Mouse (Mus musculus): Measurements from ENCODE around the gene Pdcl3.
A peak's percentile ranks its signal among the peaks of the same experiment; 100 is the strongest.

Pdcl3 gene

GRCm38 (mm10) chr1:38985308-38985707 is at the start of gene Pdcl3:
Pdcl3 (plus strand) TSS chr1:38985608.
- no peak for DNase-seq (ENCODE audit: low spot score in 2 of 2)

- peak; percentile 40 to 42 for DNase-seq (ENCODE audit: low spot score in 2 of 2)
These were observed 48.6 kb upstream of the Pdcl3 start for GRCm38 (mm10) chr1:38936780-38937179.

- no peak for DNase-seq (ENCODE audit: low spot score in 2 of 2)
These were observed 46.6 kb upstream of the Pdcl3 start, which contains the start of gene Nms for GRCm38 (mm10) chr1:38938849-38939248. Nms (plus strand) TSS chr1:38939149.

- DNase-seq (ENCODE audit: low spot score in 2 of 2): no peak
These were observed 45.8 kb upstream of the Pdcl3 start for GRCm38 (mm10) chr1:38939608-38940007.

- DNase-seq (ENCODE audit: low spot score in 2 of 2): no peak
These were observed 29.0 kb upstream of the Pdcl3 start for GRCm38 (mm10) chr1:38956457-38956856.

GRCm38 (mm10) chr1:38969116-38969515 is 16.3 kb upstream of the Pdcl3 start:
- DNase-seq (ENCODE audit: low spot score in 2 of 2): no peak

- DNase-seq (ENCODE audit: low spot score in 2 of 2): no peak
These were observed 13.7 kb upstream of the Pdcl3 start for GRCm38 (mm10) chr1:38971712-38972111.

- peak; percentile 53 to 58 for DNase-seq (ENCODE audit: low spot score in 2 of 2)
These were observed 12.3 kb upstream of the Pdcl3 start for GRCm38 (mm10) chr1:38972986-38973592.

GRCm38 (mm10) chr1:38979953-38980352 is 5.5 kb upstream of the Pdcl3 start:
- no peak for DNase-seq (ENCODE audit: low spot score in 2 of 2)

- DNase-seq (ENCODE audit: low spot score in 2 of 2): no peak
These were observed 1.5 kb upstream of the Pdcl3 start for GRCm38 (mm10) chr1:38983870-38984269.

- DNase-seq (ENCODE audit: low spot score in 2 of 2): peak; percentile 95 to 96
These were observed 1.9 kb downstream of the Pdcl3 start for GRCm38 (mm10) chr1:38987080-38987864.

- DNase-seq (ENCODE audit: low spot score in 2 of 2): no peak
These were observed 2.4 kb downstream of the Pdcl3 start for GRCm38 (mm10) chr1:38987865-38988211.

GRCm38 (mm10) chr1:38988357-38988756 is 2.9 kb downstream of the Pdcl3 start:
- no peak for DNase-seq (ENCODE audit: low spot score in 2 of 2)

GRCm38 (mm10) chr1:38992365-38992764 is 7.0 kb downstream of the Pdcl3 start:
- no peak for DNase-seq (ENCODE audit: low spot score in 2 of 2)

- peak; percentile 87 to 90 for DNase-seq (ENCODE audit: low spot score in 2 of 2)
These were observed 15.7 kb downstream of the Pdcl3 start for GRCm38 (mm10) chr1:39001106-39001505.

- no peak for DNase-seq (ENCODE audit: low spot score in 2 of 2)
These were observed 20.4 kb downstream of the Pdcl3 start for GRCm38 (mm10) chr1:39005751-39006354.

GRCm38 (mm10) chr1:39006830-39007829 is 21.7 kb downstream of the Pdcl3 start:
- no peak for DNase-seq (ENCODE audit: low spot score in 2 of 2)

- DNase-seq (ENCODE audit: low spot score in 2 of 2): peak; percentile 90
These were observed 25.2 kb downstream of the Pdcl3 start for GRCm38 (mm10) chr1:39010583-39011021.

GRCm38 (mm10) chr1:39012576-39012975 is 27.2 kb downstream of the Pdcl3 start:
- peak; percentile 71 to 75 for DNase-seq (ENCODE audit: low spot score in 2 of 2)

- peak; percentile 49 to 50 for DNase-seq (ENCODE audit: low spot score in 2 of 2)
These were observed 28.4 kb downstream of the Pdcl3 start for GRCm38 (mm10) chr1:39013843-39014242.

- no peak for DNase-seq (ENCODE audit: low spot score in 2 of 2)
These were observed 30.1 kb downstream of the Pdcl3 start for GRCm38 (mm10) chr1:39015529-39015928.

GRCm38 (mm10) chr1:39017871-39018270 is 32.5 kb downstream of the Pdcl3 start:
- no peak for DNase-seq (ENCODE audit: low spot score in 2 of 2)
